In the genomic region with DNA sequence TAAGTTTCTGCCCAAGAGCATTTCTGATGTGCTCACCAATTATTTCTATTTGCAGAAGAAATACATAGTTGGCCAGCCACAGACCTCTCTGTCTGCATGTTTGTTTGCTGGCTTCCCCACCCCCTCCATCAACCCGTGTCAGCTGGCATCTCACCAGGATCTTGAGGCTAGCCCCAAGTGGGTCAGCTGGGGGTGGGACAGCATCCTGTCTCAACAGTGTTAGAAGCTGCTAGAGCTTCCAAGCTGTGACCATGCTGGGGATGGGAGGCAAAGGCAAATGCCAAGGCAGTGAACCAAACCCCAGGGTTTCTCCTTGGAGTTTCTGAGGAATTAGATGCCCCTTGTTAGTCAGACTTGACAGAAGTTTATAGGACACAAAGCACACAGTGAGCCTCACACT, we compare ENCODE assay signal across 10 mouse cellular contexts. TPM values are rescaled to one million over a fixed set of nuclear protein-coding genes. Genes with fewer than 3 reads are reported as not detected.
A peak's percentile ranks its signal among the peaks of the same experiment; 100 is the strongest.
DNase-seq lines count a peak whose midpoint lies in the region; ATAC-seq and TF ChIP-seq lines count a peak whose summit lies in the region.
"Had no signal": no experiment of that assay in that cellular context is flagged by ENCODE, and none has a peak within 500 bp of the region (broad histone marks: within the 10 kb centered on the region; RNA-seq: fewer than 3 reads in every experiment).

No protein-coding gene starts in this region.

- H3K9me3 ChIP-seq in heart, embryonic 11.5 days (replicated peaks; ENCODE audit: control insufficient read depth, low read length), result no peaks in the 10 kb centered on the region

- H3K27ac ChIP-seq in heart, adult 2 months, result peak overlapping the region; percentile 79
- H3K27ac ChIP-seq in heart, embryonic 11.5 days (ENCODE audit: low read depth, low read length), result peak overlapping the region; percentile 94
- H3K27ac ChIP-seq: hindbrain, embryonic 14.5 days had no signal

- H3K27me3 ChIP-seq in heart, adult 2 months (ENCODE audit: control insufficient read depth, insufficient read depth, low read length), result no peaks in the 10 kb centered on the region
- H3K27me3 ChIP-seq in heart, embryonic 11.5 days (ENCODE audit: control insufficient read depth, insufficient read depth, low read length), result no peaks in the 10 kb centered on the region
- H3K27me3 ChIP-seq in splenic B cell, adult 2 months (ENCODE audit: control insufficient read depth, insufficient read depth, low read length, poor library complexity, severe bottlenecking), result no peaks in the 10 kb centered on the region

- no peaks in the 10 kb centered on the region for H3K36me3 ChIP-seq in heart, adult 2 months (ENCODE audit: control insufficient read depth, insufficient read depth, low read length)
- no peaks in the 10 kb centered on the region for H3K36me3 ChIP-seq in heart, embryonic 11.5 days (ENCODE audit: control insufficient read depth, insufficient read depth, low read length)
- no peaks in the 10 kb centered on the region for H3K36me3 ChIP-seq in splenic B cell, adult 2 months (ENCODE audit: control insufficient read depth, insufficient read depth, low read length, poor library complexity, severe bottlenecking)

- no peaks in the 10 kb centered on the region for H3K79me2 ChIP-seq in heart, adult 2 months (replicated peaks; ENCODE audit: control insufficient read depth, insufficient read depth, low read length)

- no peak for DNase-seq in heart, adult 2 months
- no peak for DNase-seq in heart, postnatal 25 days (ENCODE audit: low spot score)
- peak; percentile 62 for DNase-seq in right cerebral cortex, postnatal 10 days (ENCODE audit: low spot score in 2 of 2)
- DNase-seq in right cerebral cortex, postnatal 36 days (ENCODE audit: low spot score in 2 of 2), result no peak
- DNase-seq in splenic B cell, adult 2 months (ENCODE audit: low read depth, low spot score), result peak; percentile 21
- no peak for DNase-seq in layer of hippocampus, adult 18-20 months (ENCODE audit: low spot score in 2 of 2)
- DNase-seq in spleen, postnatal 14 days (ENCODE audit: low spot score in 2 of 2), result no peak
- DNase-seq: midbrain, embryonic 14.5 days had no signal

- no peak for TF ChIP-seq CTCF in heart, adult 2 months (IDR thresholded peaks at IDR 0.05)

- intact Hi-C loops in heart, adult 2 months (cut with DNase I), result loop anchor here (2.0 kb wide), 1 partner anchor 23 kb away; no protein-coding TSS in a partner anchor
- intact Hi-C loops in heart, postnatal 25 days (cut with DNase I), result no loop called here

- peaks cover 19% of the 10 kb centered on the region for H3K4me1 ChIP-seq in heart, adult 2 months (ENCODE audit: control insufficient read depth, insufficient read depth, low read length)
- peaks cover 44% of the 10 kb centered on the region for H3K4me1 ChIP-seq in heart, embryonic 11.5 days (ENCODE audit: control insufficient read depth, insufficient read depth, low read length)

- TF ChIP-seq POLR2A in heart, adult 2 months (IDR thresholded peaks at IDR 0.05; ENCODE audit: insufficient read depth, low read depth, low read length), result no peak

- TF ChIP-seq EP300 in heart, adult 2 months (IDR thresholded peaks at IDR 0.05; ENCODE audit: insufficient read depth, low read depth, low read length), result no peak

- H3K4me3 ChIP-seq in heart, adult 2 months, result no peak overlapping the region
- no peak overlapping the region for H3K4me3 ChIP-seq in heart, embryonic 11.5 days (ENCODE audit: low read depth, low read length)

- no peak overlapping the region for H3K9ac ChIP-seq in heart, adult 2 months (ENCODE audit: low read depth, low read length)
- H3K9ac ChIP-seq in heart, embryonic 11.5 days (ENCODE audit: low read depth, low read length), result no peak overlapping the region
- H3K9ac ChIP-seq: hindbrain, embryonic 14.5 days had no signal

- no peak overlapping the region for H3K4me2 ChIP-seq in heart, embryonic 11.5 days
- H3K4me2 ChIP-seq: hindbrain, embryonic 14.5 days had no signal

- 2% methylated on average over 1 of the region's 1 CpGs for WGBS in heart, adult 2 months
- 23% methylated on average over 1 of the region's 1 CpGs for WGBS in heart, embryonic 11.5 days (ENCODE audit: insufficient replicate concordance)

- no peak for ATAC-seq in heart, embryonic 11.5 days (replicated peaks; ENCODE audit: insufficient number of reproducible peaks, low FRiP score, low TSS enrichment)

RNA-seq across cellular contexts. Expression of gene Ube2f, which starts 34.1 kb away (rescaled TPM):
- total RNA-seq in heart, adult 2 months (2021), result 10 to 100 TPM; 43.1 to 48.1 TPM
- polyA plus RNA-seq in heart, adult 2 months (2012; rRNA removed), result 39.4 and 62.5 TPM in 2 replicates
- 10 to 100 TPM; 48.7 to 49.3 TPM for total RNA-seq in heart, postnatal 25 days (2021)
- polyA plus RNA-seq in heart, embryonic 11.5 days (2014; fragmentation: Nextera tagmentation; extraction: Ambion mirVana), result 71.6 and 75.7 TPM in 2 replicates
- 10 to 100 TPM; 45.8 to 48.8 TPM for total RNA-seq in layer of hippocampus, adult 18-20 months (2021)

RNA-seq across cellular contexts. Expression of gene Ramp1, which starts 36.4 kb away (rescaled TPM):
- 1 to 10 TPM; 4.5 to 5.8 TPM for total RNA-seq in heart, adult 2 months (2021)
- polyA plus RNA-seq in heart, adult 2 months (2012; rRNA removed), result 9.2 and 20.2 TPM in 2 replicates
- 10 to 100 TPM in 1 of 2 experiments, 1 to 10 TPM in 1; 7.7 to 10.1 TPM for total RNA-seq in heart, postnatal 25 days (2021)
- 23.5 and 28.2 TPM in 2 replicates for polyA plus RNA-seq in heart, embryonic 11.5 days (2014; fragmentation: Nextera tagmentation; extraction: Ambion mirVana)
- 10 to 100 TPM; 58.6 to 64.0 TPM for total RNA-seq in layer of hippocampus, adult 18-20 months (2021)

Comparison
In these comparisons a context has a peak if more than half of its experiments do, and no peak if none do; other contexts are left out.
1. DNase-seq: peak in right cerebral cortex, postnatal 10 days (2 of 2) and splenic B cell, adult 2 months (single experiment); none in heart, adult 2 months (0 of 2), heart, postnatal 25 days (single experiment), right cerebral cortex, postnatal 36 days (0 of 2), layer of hippocampus, adult 18-20 months (0 of 2) and spleen, postnatal 14 days (0 of 2).
2. RNA of gene Ramp1, which starts 36.4 kb away (total RNA-seq): 58.6 to 64.0 TPM in layer of hippocampus, adult 18-20 months; 7.7 to 10.1 TPM in heart, postnatal 25 days and 4.5 to 5.8 TPM in heart, adult 2 months; every median in the first group is over 4 times any median in the second.